Mouse (Mus musculus) lung, adult 2 months (tissue): ENCODE data around the gene Greb1.

Experiments used
- CTCF ChIP-seq: fragments of 200-500 bp; IDR thresholded peaks from 2 replicates; pipeline ENCODE4 v1.5.1; 2011; ENCODE audit warnings: mild to moderate bottlenecking, low read length, control low read depth; ENCODE audit not compliant: insufficient read depth
- POLR2A ChIP-seq: fragments of 200-500 bp; IDR thresholded peaks from 2 replicates; pipeline ENCODE4 v1.6.1; 2011; ENCODE audit warnings: low read depth, mild to moderate bottlenecking, control low read depth, low read length, borderline replicate concordance; ENCODE audit errors: extremely low read depth

- TF ChIP-seq CTCF = no peak
- TF ChIP-seq POLR2A = no peak
Observed at GRCm38 (mm10) chr12:16753555-16753954, 47.1 kb downstream of the Greb1 start.
